Mouse (Mus musculus) stomach, postnatal 0 days (tissue): ENCODE measurements around the gene Tln2.

Source experiments
- CTCF ChIP-seq: IDR thresholded peaks from 2 replicates; pipeline ENCODE4 v1.5.1; 2016; ENCODE audit warnings: antibody characterized with exemption, low read depth, mild to moderate bottlenecking, moderate library complexity
- EP300 ChIP-seq: optimal IDR thresholded peaks from 2 replicates; pipeline ENCODE3; 2016; ENCODE audit warnings: antibody characterized with exemption

DNA sequence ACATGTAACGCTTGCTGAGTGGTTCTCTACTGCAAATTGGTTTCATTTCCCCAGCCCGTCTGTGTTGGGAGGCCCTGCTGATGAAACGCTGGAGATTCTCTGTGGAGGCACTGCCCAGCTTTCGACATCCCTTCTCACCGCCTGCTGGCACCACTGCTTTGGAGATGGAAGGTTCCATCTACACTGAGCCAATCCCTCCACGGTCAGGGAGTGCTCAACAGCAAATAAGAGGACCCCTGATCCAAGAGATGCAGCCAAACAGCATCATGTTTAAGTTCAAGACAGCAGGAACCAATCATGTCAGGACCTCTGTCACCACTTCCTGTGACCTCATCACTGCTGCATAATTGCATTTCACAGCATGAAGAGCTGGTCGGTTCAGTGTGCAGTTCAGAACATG, 135.4 kb downstream of the Tln2 start:
- no peak for TF ChIP-seq EP300
- TF ChIP-seq CTCF: no peak
